Mouse (Mus musculus) liver, adult 2 months (tissue): ENCODE measurements around the gene C1qa.

Experiments used
- CTCF ChIP-seq: fragments of 200-500 bp; IDR thresholded peaks from 2 replicates; pipeline ENCODE4 v1.5.1; 2011; ENCODE audit warnings: low read depth, low read length, control low read depth
- POLR2A ChIP-seq: fragments of 200-500 bp; IDR thresholded peaks from 2 replicates; pipeline ENCODE4 v1.6.1; 2011; ENCODE audit warnings: low read length, control low read depth; ENCODE audit not compliant: insufficient read depth; ENCODE audit errors: extremely low read depth

DNA sequence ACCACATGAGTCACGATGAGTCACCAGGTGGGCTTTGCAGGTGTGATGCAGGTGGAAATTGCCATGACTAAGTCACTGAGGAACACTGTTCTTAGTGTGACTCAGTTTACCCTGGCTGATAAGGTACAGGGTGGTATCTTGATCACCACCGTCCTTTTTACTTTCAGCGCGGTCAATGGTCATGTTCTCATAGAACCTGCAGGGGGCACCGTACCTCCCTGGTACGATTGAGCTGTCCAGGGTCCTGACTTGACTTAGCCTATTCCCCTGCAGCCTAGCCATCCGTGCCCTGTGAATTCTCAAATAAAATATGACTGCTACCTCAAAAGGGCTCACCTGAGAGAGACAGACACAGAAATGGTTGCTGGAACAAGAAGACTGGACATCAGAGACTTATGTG is 8.4 kb upstream of the C1qa start:
- TF ChIP-seq POLR2A, result no peak
- TF ChIP-seq CTCF, result peak; percentile 80
